Mouse (Mus musculus) intestine, postnatal 0 days (tissue): ENCODE data around the gene Prtn3. TPM values are rescaled to one million over a fixed set of nuclear protein-coding genes. Genes with fewer than 3 reads are reported as not detected.
A peak's percentile ranks its signal among the peaks of the same experiment; 100 is the strongest.

Experiments
- ATAC-seq: fragments of 200-750 bp; cut with Nextera tagmentation; 2 replicates; pipeline ENCODE4 v1.8.0; 2017; ENCODE audit warnings: mild to moderate bottlenecking, moderate TSS enrichment, moderate library complexity
- H3K27ac ChIP-seq: fragments of 300-500 bp; sonication (generic); 2 replicates; pipeline ENCODE4 v1.5.1; 2014; ENCODE audit warnings: mild to moderate bottlenecking, low read depth, low read length, moderate library complexity
- H3K27me3 ChIP-seq: fragments of 300-500 bp; sonication (generic); replicated peaks from 2 replicates; pipeline ENCODE4 v1.6.1; 2014; ENCODE audit warnings: low read length, mixed read lengths; ENCODE audit not compliant: control insufficient read depth, insufficient read depth
- H3K36me3 ChIP-seq: fragments of 300-500 bp; sonication (generic); 2 replicates; pipeline ENCODE4 v1.6.1; 2014; ENCODE audit warnings: mild to moderate bottlenecking, moderate library complexity; ENCODE audit not compliant: control insufficient read depth, insufficient read depth
- H3K4me1 ChIP-seq: fragments of 300-500 bp; sonication (generic); replicated peaks from 2 replicates; pipeline ENCODE4 v1.6.1; 2014; ENCODE audit warnings: antibody characterized with exemption, low read length, mixed read lengths; ENCODE audit not compliant: control insufficient read depth, insufficient read depth
- H3K4me2 ChIP-seq: fragments of 300-500 bp; sonication (generic); replicated peaks from 2 replicates; pipeline ENCODE4 v1.6.1; 2014; ENCODE audit warnings: low read depth, mild to moderate bottlenecking, moderate library complexity
- H3K4me3 ChIP-seq: fragments of 300-500 bp; sonication (generic); 2 replicates; pipeline ENCODE4 v1.5.1; 2014; ENCODE audit warnings: low read depth, low read length
- H3K9ac ChIP-seq: fragments of 300-500 bp; sonication (generic); 2 replicates; pipeline ENCODE4 v1.6.1; 2014; ENCODE audit warnings: mild to moderate bottlenecking, low read depth, low read length
- H3K9me3 ChIP-seq: fragments of 300-500 bp; sonication (generic); 2 replicates; pipeline ENCODE4 v1.6.1; 2016; ENCODE audit warnings: mixed run types; ENCODE audit not compliant: control insufficient read depth
- CTCF ChIP-seq: sonication (generic); IDR thresholded peaks from 2 replicates; pipeline ENCODE4 v1.5.1; 2016; ENCODE audit warnings: low read depth, mild to moderate bottlenecking, control low read depth, antibody characterized with exemption, moderate library complexity
- WGBS: fragments of 180-500 bp; shearing (Covaris S2); extraction: QIAGEN DNeasy Blood & Tissue Kit; methylation state at CpG from one replicate; pipeline ENCODE4 v1.1.7; 2014; 5-methylcytosine and 5-hydroxymethylcytosine counted together
- polyA plus RNA-seq: library from polyadenylated mRNA; unstranded; fragments of >200 nt; fragmentation: Nextera tagmentation; extraction: Ambion mirVana; gene quantifications from 2 replicates; pipeline ENCODE4 v1.2.1, GENCODE M21; 2015

Gene Prtn3
- polyA plus RNA-seq, 1 experiment from 2014 or later: 1.1 TPM

DNA sequence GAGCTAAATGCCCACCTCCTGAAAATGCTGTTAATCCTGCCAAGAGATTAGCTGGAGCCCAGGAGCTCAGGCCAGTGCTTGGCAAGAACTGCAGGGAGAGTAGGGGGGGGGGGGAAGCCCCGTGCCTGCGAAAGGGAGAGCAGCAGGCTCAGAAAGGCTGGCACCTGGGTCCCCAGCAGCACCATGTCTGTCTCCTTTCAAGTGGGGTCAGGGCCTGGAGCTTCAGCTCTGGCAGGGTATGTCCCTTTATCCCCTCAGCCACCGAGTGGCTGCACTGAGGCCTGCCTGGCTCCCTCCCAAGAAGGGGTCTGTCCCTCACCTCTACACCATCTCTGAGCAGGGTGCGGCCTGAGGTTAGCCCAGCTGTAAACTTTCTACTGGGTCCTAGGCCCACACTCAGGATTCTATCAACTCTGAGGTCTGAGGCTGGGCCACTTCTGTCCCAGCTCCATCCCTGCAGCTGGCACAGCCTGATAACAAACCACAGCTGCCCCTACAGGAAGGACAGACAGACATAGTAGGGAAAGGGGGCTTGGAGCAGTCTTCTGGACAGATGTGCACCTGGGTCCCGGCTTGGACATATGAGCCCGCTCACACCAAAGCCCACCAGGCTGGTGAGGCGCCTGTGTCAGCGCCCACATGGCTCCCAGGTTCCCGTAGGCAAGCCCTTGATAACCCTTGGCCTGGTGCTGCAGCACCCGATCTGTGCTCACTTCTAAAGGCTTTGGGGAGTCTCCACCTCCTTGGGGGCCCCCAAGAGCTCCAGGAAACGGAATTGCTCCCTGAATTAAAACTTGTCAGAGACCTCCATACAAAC, 40.1 kb downstream of the Prtn3 start:
- peaks cover 12% of the 10 kb centered on the region for H3K27me3 ChIP-seq
- H3K4me1 ChIP-seq: 0 out of 2 replicates have a peak, but pooled peaks cover 7% of the 10 kb centered on the region
- no peak overlapping the region for H3K4me3 ChIP-seq
- WGBS: 65% methylated on average over 9 of the region's 11 CpGs
- no peak overlapping the region for H3K27ac ChIP-seq
- TF ChIP-seq CTCF: no peak
- H3K9me3 ChIP-seq: no peaks in the 10 kb centered on the region
- H3K9ac ChIP-seq: no peak overlapping the region
- ATAC-seq: no peak
- 0 out of 2 replicates have a peak overlapping the region, but pooled peaks have one; percentile 6 for H3K4me2 ChIP-seq
- H3K36me3 ChIP-seq: peaks cover 7% of the 10 kb centered on the region

DNA sequence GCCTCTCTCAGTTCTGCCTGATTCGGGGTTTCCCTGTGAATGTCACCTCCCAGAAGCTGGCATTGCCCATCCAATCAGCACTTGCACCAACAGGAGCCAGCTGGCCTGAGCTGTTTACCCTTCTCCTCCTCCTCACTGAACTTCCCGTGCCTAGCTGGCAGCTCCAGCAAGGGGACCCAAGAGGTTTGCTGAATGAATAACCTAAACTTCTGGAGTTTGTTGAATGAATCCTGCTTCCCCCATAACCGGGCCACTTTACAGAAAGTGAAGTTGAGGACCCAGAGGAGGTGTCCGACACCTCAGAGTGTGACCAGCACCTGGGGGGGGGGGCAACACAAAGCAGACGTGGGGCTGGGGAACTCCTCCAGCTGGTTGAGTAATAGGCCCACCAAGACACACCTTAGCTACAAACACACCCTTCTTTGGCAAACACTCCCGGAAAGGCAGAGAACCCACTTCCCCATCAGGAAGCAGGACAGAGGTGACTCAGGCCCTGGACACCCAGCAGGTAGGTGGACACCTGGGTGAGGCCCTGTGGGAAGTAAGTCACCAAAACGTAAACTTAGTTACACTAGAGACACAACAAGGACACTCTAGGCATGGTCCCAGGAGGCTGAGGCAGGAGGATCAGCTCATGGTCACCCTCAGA, 40.8 kb downstream of the Prtn3 start:
- 44% methylated on average over 7 of the region's 7 CpGs for WGBS
- Histone ChIP-seq H3K9ac (peak overlapping the region; percentile 8; the same call in 1 of the 2 replicates), H3K4me2 (peak overlapping the region; percentile 96), H3K4me3 (no peak overlapping the region), H3K36me3 (peaks cover 7% of the 10 kb centered on the region), H3K9me3 (no peaks in the 10 kb centered on the region), H3K27ac (no peak overlapping the region), H3K4me1 (0 out of 2 replicates have a peak, but pooled peaks cover 7% of the 10 kb centered on the region), H3K27me3 (peaks cover 15% of the 10 kb centered on the region)
- ATAC-seq: peak; percentile 34; the same call in 1 of the 2 replicates
- TF ChIP-seq CTCF: no peak

DNA sequence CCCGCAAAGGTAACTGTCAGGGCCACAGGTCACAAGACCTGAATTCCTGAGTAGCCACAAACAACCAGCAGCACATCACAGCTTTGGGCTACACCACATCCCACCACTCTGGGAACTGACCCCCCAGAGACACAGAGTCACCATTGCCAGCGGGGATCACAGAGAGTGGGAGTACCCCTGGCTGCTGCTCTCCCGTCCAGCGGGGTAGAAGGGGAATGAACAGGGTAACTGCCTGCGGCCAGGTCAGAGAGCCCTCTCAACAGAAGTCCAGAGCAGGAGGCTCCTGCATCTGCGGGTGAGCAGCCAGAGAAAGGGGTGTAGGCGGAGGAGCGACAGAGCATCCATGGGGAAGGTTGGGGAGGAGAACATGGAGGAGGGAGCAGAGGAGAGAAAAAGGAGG, 41.8 kb downstream of the Prtn3 start:
- WGBS: 13% methylated on average over 8 of the region's 8 CpGs
- Histone ChIP-seq H3K4me3 (peak overlapping the region; percentile 64), H3K9ac (peak overlapping the region; percentile 87), H3K27me3 (peaks cover 26% of the 10 kb centered on the region), H3K4me2 (peak overlapping the region; percentile 96), H3K9me3 (no peaks in the 10 kb centered on the region), H3K27ac (0 out of 2 replicates have a peak overlapping the region, but pooled peaks have one; percentile 73), H3K36me3 (no peaks in the 10 kb centered on the region; the same call in 1 of the 2 replicates), H3K4me1 (0 out of 2 replicates have a peak, but pooled peaks cover 7% of the 10 kb centered on the region)
- ATAC-seq: no peak
- TF ChIP-seq CTCF: no peak

DNA sequence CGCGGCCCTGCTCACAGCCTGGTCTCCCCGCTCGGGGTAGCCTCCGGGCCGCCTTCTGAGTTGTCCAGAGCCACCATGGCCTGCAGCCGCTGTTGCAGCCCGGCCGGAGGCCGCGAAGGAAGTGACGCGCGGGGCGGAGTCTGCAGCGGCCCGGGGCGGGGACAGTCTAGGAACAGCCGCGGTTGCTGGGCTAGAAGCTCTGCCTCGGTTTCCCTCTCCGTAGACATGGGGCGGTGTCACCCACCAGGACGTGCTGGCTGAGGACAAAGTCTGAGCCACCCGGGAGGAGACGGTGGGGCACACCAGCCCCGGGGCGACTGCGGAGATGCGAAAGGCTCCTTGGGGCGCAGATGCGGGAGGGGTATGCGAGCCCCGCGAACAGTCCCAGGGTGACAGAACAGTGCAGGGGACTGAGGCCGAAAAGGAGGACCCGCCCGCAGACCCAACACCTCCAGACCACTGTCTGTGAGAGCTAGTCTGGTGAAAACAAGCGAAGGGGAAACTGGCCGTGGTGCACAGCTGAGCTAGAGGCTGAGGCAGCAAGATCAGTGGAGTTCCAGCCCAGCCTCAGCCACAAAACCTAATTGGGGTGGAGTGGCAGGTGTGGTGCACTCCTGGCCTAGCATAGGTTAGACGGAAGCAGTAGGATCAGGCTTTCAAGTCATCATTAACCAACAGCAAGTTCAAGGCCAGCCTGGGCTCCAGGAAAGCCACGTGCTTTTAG, 42.7 kb downstream of the Prtn3 start, which contains the start of gene Kiss1r:
Gene Kiss1r, plus strand, starts transcription at position 164 of the 724 bp plus-strand sequence.
- ATAC-seq: peak; percentile 67
- peak within 1 kb of the TSS; percentile 64 for H3K4me3 ChIP-seq
- peak within 1 kb of the TSS; percentile 87 for H3K9ac ChIP-seq
- peak within 1 kb of the TSS; percentile 96 for H3K4me2 ChIP-seq
- H3K27ac ChIP-seq: peak within 1 kb of the TSS; percentile 73
- TF ChIP-seq CTCF: no peak
- H3K27me3 ChIP-seq: peaks cover 32% of the 10 kb centered on the region
- H3K4me1 ChIP-seq: 0 out of 2 replicates have a peak, but pooled peaks cover 9% of the 10 kb centered on the region
- no peaks in the 10 kb centered on the region for H3K9me3 ChIP-seq
- WGBS: 2% methylated on average over 42 of the region's 42 CpGs
- no peaks in the 10 kb centered on the region; the same call in 1 of the 2 replicates for H3K36me3 ChIP-seq

DNA sequence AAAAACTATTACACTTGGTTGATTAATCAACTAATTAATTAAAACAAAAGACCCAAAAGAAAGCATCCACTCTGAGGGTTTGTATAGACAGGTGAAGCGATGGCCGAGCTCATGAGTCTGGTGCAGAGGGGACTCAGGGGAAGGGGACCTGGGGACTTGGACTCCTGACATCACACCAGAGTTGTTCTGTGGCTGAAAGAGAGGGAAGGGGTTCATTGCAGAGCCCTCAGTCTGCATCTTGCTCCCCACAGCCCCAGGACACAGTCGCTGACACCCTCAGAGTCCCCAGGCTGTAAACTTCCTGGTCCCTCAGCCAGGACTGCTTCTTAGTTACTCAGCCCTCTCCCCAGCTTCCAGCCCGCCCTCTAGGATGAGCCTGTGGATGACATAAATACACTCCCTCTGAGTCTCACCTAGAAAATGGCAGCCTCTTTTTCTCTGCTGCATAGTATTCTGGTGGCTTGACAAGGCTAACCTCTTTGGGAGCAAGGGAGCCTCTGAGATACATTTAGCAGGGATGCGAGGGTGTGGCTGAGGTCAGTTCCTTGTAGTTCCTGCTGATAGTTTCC, 43.3 kb downstream of the Prtn3 start:
- Histone ChIP-seq H3K9me3 (no peaks in the 10 kb centered on the region), H3K4me3 (no peak overlapping the region), H3K4me1 (0 out of 2 replicates have a peak, but pooled peaks cover 9% of the 10 kb centered on the region), H3K4me2 (peak overlapping the region; percentile 96), H3K9ac (no peak overlapping the region), H3K27me3 (peaks cover 38% of the 10 kb centered on the region), H3K36me3 (no peaks in the 10 kb centered on the region; the same call in 1 of the 2 replicates), H3K27ac (no peak overlapping the region)
- ATAC-seq: no peak
- 72% methylated on average over 5 of the region's 5 CpGs for WGBS
- no peak for TF ChIP-seq CTCF
